Mouse (Mus musculus) Patski (cell line): Measurements from ENCODE around the gene Gm595. TPM values are rescaled to one million over a fixed set of nuclear protein-coding genes. Genes with fewer than 3 reads are reported as not detected.

ENCODE experiments used
- ATAC-seq: fragments of 100-300 bp; one replicate; pipeline ENCODE4 v1.8.0; 2021
- CTCF ChIA-PET: fragments of 350-600 bp; sonication (Branson Sonifier 250); formaldehyde crosslinking; loops from one replicate; lab custom pipeline; 2022; ENCODE audit warnings: inconsistent platforms; lab: Charles Lee
- POLR2A ChIA-PET: fragments of 350-600 bp; sonication (Branson Sonifier 250); formaldehyde crosslinking; loops from one replicate; lab custom pipeline; 2022; ENCODE audit warnings: antibody characterized with exemption, inconsistent platforms; lab: Charles Lee
- DNase-seq: peaks from one replicate; pipeline ENCODE4 v3.0.0-alpha.2; 2011; ENCODE audit warnings: low read depth, low spot score
- H3K27me3 ChIP-seq: fragments of 371-371 bp; one replicate; pipeline ENCODE4 v1.5.1; 2021
- CTCF ChIP-seq: fragments of 100-300 bp; IDR thresholded peaks from one replicate; pipeline ENCODE4 v1.5.1; 2021
- in situ Hi-C: fragments of 300-500 bp; cut with MboI; formaldehyde crosslinking; loops from 3 replicates; pipeline ENCODE4 v1.11.1; 2018; ENCODE audit warnings: low pct_unique_long_range_greater_than_20kb, mixed read lengths
- polyA plus RNA-seq: library from polyadenylated mRNA; unstranded; gene quantifications from one replicate; pipeline ENCODE4 v1.2.3, GENCODE M21; 2021

Gm595 gene
- not detected for polyA plus RNA-seq

GRCm38 (mm10) chrX:48877613-48878012 lies at the start of gene Gm595:
Gene Gm595 (minus strand): TSS chrX:48877713.
- ChIA-PET POLR2A (no interaction called here), CTCF (no interaction called here)
- peaks cover 66% of the 10 kb centered on the region for H3K27me3 ChIP-seq
- no peak for TF ChIP-seq CTCF
- no peak for ATAC-seq
- in situ Hi-C loops: no loop called here
- DNase-seq: no peak

DNA sequence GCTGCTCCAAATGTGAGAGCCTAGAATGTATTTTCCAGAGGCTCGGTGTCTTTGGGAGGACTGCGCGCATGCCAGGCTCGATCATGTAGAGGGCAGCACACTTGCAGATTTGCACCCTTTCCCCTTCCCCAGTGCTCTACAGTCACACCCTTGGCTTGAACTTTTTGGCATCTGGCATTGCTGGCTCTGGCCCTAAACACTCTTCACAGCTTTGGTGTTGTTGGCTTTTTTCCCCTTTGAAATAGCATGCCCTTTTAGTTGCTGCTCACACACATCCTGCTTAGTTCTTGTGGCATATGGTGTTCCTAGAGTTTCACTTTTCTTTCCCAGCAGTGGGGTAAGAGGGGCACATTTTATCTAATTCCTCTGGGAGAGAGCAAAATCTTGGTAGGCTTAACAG lies 30.9 kb upstream of the Gm595 start:
- in situ Hi-C loops: no loop called here
- POLR2A ChIA-PET: no interaction called here
- no peak for TF ChIP-seq CTCF
- no peak for DNase-seq
- CTCF ChIA-PET: no interaction called here
- H3K27me3 ChIP-seq: peaks cover 57% of the 10 kb centered on the region
- no peak for ATAC-seq

- DNase-seq (no peak), ATAC-seq (no peak)
- ChIA-PET CTCF (no interaction called here), POLR2A (no interaction called here)
- TF ChIP-seq CTCF: peak; percentile 56
- H3K27me3 ChIP-seq: peaks cover 52% of the 10 kb centered on the region
- in situ Hi-C loops: loop anchor here (5.0 kb wide), 1 partner anchor 384 kb away; the partner anchor contains the start of gene Enox2
Measured at GRCm38 (mm10) chrX:48903744-48904143, 26.2 kb upstream of the Gm595 start.

GRCm38 (mm10) chrX:48899555-48899954 lies 22.0 kb upstream of the Gm595 start:
- ChIA-PET POLR2A (no interaction called here), CTCF (interaction anchor here (1.9 to 2.0 kb wide), 2 partner anchors 17 to 408 kb away, joined by 4 to 8 read pairs; no protein-coding TSS in a partner anchor)
- TF ChIP-seq CTCF: peak; percentile 68
- in situ Hi-C loops: no loop called here
- H3K27me3 ChIP-seq: peaks cover 40% of the 10 kb centered on the region
- DNase-seq: no peak
- no peak for ATAC-seq

GRCm38 (mm10) chrX:48896803-48897202 lies 19.3 kb upstream of the Gm595 start:
- H3K27me3 ChIP-seq: peaks cover 23% of the 10 kb centered on the region
- ChIA-PET CTCF (no interaction called here), POLR2A (interaction anchor here (0.5 kb wide), 1 partner anchor 275 kb away, joined by 6 read pairs; no protein-coding TSS in a partner anchor)
- in situ Hi-C loops: no loop called here
- ATAC-seq (no peak), DNase-seq (no peak)
- no peak for TF ChIP-seq CTCF

- no peak for DNase-seq
- H3K27me3 ChIP-seq: peaks cover 23% of the 10 kb centered on the region
- ATAC-seq: no peak
- CTCF ChIA-PET: no interaction called here
- POLR2A ChIA-PET: no interaction called here
- TF ChIP-seq CTCF: no peak
- in situ Hi-C loops: no loop called here
Measured at GRCm38 (mm10) chrX:48893946-48894345, 16.4 kb upstream of the Gm595 start.

DNA sequence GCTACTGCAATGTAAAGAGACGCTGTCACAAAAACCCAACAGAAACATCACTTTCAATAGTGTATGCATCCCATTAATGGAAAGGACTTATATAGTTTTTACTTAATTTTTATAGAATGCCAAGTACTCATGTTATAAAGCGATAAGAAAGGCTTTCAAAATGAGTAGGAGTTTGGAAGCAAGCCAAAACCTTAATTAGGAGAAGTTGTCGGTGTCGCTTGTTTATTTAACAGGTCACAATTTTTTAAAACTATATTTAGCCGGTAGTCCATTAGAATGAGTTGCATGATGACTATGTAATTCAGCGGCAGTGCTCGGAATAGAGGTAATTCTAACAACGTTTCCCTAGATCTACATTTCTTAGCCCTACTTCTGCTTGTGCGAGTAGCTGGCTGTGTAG lies 12.7 kb upstream of the Gm595 start:
- CTCF ChIA-PET: no interaction called here
- in situ Hi-C loops: no loop called here
- H3K27me3 ChIP-seq: peaks cover 51% of the 10 kb centered on the region
- POLR2A ChIA-PET: no interaction called here
- ATAC-seq (no peak), DNase-seq (no peak)
- TF ChIP-seq CTCF: no peak

GRCm38 (mm10) chrX:48884615-48885014 lies 7.1 kb upstream of the Gm595 start:
- POLR2A ChIA-PET: no interaction called here
- CTCF ChIA-PET: no interaction called here
- DNase-seq: no peak
- no peak for ATAC-seq
- TF ChIP-seq CTCF: no peak
- in situ Hi-C loops: no loop called here
- H3K27me3 ChIP-seq: peaks cover 63% of the 10 kb centered on the region

Other genes starting within 250 kb of the Gm595 start
- not detected for gene Gpr119, start 203.2 kb downstream of the Gm595 start, polyA plus RNA-seq
- gene Rbmx2, start 182.7 kb downstream of the Gm595 start, polyA plus RNA-seq: 6.8 TPM